Mouse (Mus musculus) heart, postnatal 10 days (tissue): ENCODE results near the gene Ankrd55. TPM values are rescaled to one million over a fixed set of nuclear protein-coding genes. Genes with fewer than 3 reads are reported as not detected.
"Not testable (repeated sequence)": the region's sequence is repeated elsewhere in the genome, so short reads cannot be mapped to it uniquely, and the experiment has no call there.

ENCODE experiments used
- DNase-seq, 2 experiments: peaks; one replicate each; pipeline ENCODE4 v3.0.0; 2021
- intact Hi-C: fragments of 180-260 bp; cut with DNase I; formaldehyde crosslinking; loops from one replicate; pipeline ENCODE4 v1.15.1; 2025
- total RNA-seq, 2 experiments: library from RNA; stranded (reverse); gene quantifications; 2 replicates each; pipeline ENCODE4 v1.2.3; 2021

The Ankrd55 gene
- total RNA-seq, 2 experiments from 2014 or later = 0.14 to 0.20 TPM

DNA sequence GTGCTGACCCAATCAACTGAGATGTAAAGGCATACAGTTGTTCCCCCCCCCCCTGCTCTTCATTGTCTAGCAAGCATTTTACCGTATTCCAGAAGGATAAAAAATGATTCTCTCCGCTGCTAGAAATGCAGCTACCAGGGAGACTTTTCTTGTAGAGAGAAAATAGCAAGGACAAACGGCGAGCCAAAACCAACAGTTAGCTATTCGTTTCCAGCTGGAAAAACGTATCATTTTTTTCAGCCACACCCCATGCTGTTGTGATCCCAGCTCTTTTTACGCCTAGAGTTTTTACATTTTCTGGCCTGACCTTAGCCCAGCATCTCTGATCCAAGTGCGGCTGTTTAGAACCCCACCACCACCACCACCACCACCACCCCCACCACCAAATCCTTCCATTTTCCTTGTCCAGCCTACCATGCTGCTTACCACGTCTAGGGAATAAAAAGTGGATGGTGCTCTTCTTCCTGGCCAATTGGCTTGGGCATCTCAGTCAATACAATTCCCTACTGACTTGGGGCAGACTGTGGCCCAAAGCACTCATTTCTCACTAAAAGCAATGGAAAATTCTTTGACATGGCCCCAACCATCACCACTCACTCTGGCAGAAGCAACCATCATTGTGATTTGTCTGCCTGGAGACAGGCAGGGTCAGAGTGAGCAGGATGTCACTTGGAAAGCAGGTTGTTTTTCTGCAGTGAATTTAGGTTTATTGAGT lies 119.7 kb downstream of the Ankrd55 start:
- intact Hi-C loops = no loop called here
- peak; percentile 47 to 48 for DNase-seq

DNA sequence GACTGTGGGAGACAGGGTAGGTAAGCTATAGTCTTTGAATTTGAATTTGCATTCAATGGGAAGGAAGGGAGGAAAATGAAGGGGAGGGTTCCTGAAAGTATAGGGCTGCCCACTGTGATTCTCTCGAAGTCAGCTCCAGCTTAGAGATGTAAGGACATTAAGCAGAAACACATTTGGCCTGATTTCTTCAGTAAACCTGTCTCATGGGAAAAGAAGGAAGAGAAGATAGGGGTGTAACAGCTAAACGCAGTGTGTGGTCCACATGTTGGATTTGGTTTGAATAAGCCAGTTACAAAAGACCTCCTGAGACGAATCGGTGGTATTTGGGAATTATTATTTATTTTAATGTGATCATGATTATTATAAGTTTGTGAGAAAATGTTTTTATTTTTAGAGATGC lies 120.5 kb downstream of the Ankrd55 start:
- no peak for DNase-seq
- intact Hi-C loops = no loop called here

- intact Hi-C loops = no loop called here
- no peak for DNase-seq
Observed at GRCm38 (mm10) chr13:112409331-112409730, 121.1 kb downstream of the Ankrd55 start.

DNA sequence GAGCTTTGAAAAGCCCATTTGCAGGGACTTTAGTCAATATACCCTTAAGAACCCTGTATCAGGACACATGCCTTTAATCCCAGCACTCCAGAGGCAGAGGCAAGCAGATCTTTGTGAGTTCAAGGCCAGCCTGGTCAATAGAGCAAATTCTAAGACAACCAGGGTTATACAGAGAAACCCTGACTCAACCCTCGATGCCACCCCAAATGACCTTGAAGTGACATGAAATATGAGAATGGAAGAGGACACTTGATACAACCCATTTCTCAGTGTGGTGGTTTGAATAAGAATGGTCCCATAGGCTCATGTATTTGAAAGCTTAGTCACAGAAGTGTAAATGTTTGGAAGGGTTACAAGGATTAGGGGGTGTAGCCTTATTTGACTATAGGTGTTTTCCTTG lies 121.6 kb downstream of the Ankrd55 start:
- intact Hi-C loops = no loop called here
- DNase-seq = no peak

DNA sequence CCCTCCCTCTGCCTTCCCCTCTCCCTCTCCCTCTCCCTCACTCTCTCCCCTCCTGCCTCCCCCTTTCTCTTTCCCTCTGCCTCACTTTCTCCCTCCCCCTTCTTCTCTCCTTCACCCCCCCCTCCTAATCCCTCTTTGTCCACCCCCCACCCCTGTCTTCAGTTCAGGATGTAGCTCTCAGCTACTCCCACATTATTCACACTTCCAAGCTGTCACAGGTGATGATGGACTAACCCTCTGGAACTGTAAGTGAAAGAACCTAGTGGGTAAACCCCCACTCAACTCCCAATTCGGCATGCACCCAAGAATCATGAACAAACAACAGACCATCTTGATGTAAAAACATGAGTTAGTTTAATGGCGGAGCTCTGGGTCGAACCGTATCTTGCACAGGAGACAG lies 122.2 kb downstream of the Ankrd55 start:
- intact Hi-C loops = no loop called here
- no peak for DNase-seq

DNA sequence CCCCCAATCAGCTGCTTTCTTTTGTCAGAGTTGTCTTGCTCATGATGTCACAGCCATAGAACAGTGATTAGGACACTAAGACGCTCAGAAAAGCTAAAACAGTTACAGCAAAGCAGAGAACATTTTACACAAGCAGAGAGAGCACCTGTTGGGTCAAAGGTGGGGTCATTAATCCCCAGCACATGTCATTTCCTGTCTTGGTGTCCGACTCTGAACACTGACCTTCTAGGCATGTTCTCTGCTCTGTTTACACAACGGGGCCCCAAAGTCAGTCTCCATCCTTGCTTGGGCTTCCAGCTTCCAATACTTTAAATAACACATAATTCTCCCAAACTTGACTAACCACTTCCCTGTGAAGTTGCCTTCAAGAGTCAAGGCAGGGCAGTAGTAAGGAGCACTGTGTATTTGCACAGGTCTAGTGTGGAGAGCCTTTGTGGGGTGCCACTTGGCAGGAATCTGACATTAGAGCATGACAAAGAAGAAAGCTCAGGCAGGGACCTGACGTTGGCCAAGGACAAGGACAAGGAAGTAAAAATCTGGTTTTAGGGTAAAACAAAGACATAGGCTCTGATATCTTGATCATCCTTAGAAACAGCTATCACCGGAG lies 123.1 kb downstream of the Ankrd55 start:
- no peak for DNase-seq
- intact Hi-C loops = no loop called here

DNA sequence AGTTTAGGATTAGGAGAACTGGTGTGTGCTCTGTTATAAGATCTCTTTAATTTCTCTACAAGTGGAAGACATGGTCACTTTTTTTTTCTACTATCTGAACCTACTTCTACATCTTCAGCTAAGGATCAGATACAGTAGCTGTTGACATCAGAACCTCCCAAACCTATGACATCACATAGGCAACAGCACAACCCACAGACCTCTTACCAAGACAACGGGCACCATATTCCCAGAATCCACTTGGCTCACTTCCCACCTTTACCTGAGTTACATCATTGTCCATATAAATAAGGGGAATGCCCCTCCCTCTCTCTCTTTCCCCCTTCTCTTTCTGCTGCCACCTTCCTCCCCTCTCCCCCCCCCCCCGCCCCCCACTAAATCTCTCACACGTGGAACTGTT lies 124.0 kb downstream of the Ankrd55 start:
- intact Hi-C loops = no loop called here
- no peak for DNase-seq

DNA sequence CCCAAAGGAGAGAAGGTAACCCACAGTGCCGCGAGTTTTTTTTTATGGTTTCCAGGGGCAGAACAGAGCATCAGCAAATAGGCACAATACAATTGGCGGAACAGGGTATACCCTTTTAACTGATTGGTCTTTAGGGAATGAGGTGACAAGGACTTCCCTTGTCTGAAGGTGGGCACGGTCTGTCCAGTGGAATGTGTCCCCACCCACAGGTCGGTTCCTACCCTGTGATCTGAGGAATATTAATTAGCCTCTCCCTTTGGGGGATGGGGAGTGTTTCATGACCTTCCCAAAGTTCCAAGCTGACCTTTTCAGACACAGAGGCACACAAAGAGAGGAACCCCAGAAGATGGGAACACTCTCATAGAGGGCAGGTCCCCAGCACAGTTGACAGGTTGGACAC lies 124.6 kb downstream of the Ankrd55 start:
- no peak for DNase-seq
- intact Hi-C loops = no loop called here

- DNase-seq = no peak
- intact Hi-C loops = no loop called here
Observed at GRCm38 (mm10) chr13:112413611-112414010, 125.4 kb downstream of the Ankrd55 start.

- no peak for DNase-seq
- intact Hi-C loops = no loop called here
Observed at GRCm38 (mm10) chr13:112415896-112416295, 127.6 kb downstream of the Ankrd55 start.

DNA sequence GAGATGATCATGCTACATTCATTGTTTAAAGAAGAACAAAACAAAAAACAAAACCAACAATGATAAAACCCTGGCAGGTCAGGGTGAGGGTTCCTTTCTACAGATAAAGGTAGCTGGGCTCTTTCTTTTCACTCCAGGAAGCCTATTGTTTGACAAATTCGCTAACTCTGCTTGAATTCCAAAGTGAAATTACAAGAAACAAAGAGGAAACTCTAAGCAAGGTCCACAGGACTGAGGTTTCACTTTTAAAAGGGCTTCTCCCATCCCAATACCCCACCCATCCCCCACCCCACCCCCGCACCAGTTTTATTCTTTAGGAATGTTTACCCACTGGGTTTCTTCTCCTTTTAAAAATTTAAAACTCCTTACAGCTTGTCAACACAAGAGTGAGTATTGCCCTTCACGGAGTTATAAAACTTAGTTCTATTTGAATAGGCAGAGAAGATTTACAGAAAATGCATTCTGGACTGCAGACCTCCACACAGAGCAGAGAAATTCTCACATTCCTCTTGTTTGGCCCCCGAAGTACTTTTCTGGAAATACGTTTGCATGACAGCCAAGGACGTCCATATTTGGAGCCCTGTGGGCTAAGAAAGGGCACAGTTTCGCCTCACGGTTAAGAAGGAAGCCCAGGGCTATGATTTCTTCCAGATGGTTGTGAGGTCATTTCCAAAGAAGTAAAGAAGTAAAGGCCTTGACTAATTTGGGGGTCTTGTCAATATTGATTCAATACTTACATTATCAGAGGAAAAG lies 128.3 kb downstream of the Ankrd55 start:
- DNase-seq = no peak
- intact Hi-C loops = no loop called here

- intact Hi-C loops = no loop called here
- no peak for DNase-seq
Observed at GRCm38 (mm10) chr13:112417163-112417523, 128.9 kb downstream of the Ankrd55 start.

DNA sequence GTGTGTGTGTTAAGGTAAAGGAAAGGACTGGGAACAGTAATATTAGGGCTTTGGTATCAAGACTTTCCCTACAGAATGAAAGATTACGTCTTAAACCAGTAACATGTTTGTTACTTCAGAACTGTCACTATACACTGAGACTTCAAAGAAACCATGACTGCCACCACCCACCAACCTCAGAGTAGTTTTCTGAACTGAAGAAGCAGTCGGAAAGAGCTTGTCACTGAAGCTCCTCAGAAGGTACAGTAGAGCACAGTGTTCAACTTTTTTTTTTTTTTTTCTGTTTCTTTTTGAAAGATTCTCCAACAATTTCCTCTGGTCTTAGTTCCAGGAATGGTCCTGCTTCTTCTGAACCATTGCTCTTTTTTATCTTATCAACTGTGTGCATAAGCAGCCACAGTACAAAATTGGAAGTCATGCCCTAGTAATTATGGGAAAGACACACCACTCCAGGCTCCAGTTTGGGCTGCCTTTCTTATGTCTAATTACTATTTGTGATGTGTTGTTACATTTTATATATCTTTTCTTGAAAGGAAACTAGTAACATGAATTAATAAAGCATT lies 129.7 kb downstream of the Ankrd55 start:
- no peak for DNase-seq
- intact Hi-C loops = no loop called here

- no peak for DNase-seq
- intact Hi-C loops = no loop called here
Observed at GRCm38 (mm10) chr13:112418595-112418994, 130.3 kb downstream of the Ankrd55 start.

GRCm38 (mm10) chr13:112424212-112424611 lies 136.0 kb downstream of the Ankrd55 start:
- intact Hi-C loops = no loop called here
- no peak for DNase-seq

DNA sequence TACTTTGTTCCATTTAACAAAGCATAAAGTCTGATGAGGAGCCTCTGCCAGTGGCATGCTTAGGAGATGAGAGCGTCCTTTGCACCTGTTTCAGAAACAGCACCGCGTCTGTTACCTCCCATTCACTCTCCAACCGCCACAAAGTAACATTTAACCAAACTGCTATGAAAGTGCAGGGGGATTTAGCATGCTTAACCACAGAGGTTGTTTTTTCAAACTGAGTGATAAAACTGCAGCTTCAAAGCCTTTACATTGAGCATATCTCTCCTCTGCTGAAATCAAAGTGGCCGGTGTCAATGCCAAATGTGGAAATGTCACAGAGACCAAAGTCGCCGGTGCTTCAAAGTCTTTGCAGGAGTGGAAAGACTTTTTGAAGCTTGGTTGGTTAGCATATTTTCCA lies 136.4 kb downstream of the Ankrd55 start:
- intact Hi-C loops = loop anchor here (5.0 kb wide), 1 partner anchor 38 kb away; the partner anchor contains the start of gene Il6st
- no peak for DNase-seq

DNA sequence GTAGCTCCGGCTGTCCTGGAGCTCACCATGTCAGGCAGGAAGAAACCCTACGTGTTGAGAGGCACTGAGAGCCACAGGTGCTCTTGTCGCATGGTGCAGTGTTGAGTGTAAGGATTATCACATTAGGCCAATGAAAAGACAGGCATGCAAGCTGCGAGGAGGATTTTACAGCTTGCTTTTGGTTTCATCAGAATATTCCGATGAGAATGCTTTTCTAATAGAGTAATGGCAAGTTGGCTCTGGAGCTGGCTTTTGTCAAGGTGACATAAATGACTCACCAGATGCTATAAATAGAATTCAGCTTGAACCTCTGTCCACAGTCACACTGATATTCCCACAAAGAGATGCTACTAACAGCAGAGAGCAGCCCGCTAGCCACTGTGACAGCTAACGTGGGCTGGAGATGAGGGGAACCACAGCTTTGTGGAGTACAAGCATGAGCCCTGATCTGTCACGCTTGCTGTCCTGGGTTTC lies 137.0 kb downstream of the Ankrd55 start:
- DNase-seq = peak; percentile 53 to 59
- intact Hi-C loops = loop anchor here (5.0 kb wide), 1 partner anchor 37 kb away; the partner anchor contains the start of gene Il6st

- intact Hi-C loops = loop anchor here (5.0 kb wide), 1 partner anchor 36 kb away; the partner anchor contains the start of gene Il6st
- DNase-seq = peak in 1 of 2 experiments; percentile 26
Observed at GRCm38 (mm10) chr13:112426265-112427135, 138.2 kb downstream of the Ankrd55 start.

GRCm38 (mm10) chr13:112427136-112427470 lies 138.9 kb downstream of the Ankrd55 start:
- not testable (repeated sequence) for DNase-seq
- intact Hi-C loops = loop anchor here (5.0 kb wide), 1 partner anchor 35 kb away; the partner anchor contains the start of gene Il6st

DNA sequence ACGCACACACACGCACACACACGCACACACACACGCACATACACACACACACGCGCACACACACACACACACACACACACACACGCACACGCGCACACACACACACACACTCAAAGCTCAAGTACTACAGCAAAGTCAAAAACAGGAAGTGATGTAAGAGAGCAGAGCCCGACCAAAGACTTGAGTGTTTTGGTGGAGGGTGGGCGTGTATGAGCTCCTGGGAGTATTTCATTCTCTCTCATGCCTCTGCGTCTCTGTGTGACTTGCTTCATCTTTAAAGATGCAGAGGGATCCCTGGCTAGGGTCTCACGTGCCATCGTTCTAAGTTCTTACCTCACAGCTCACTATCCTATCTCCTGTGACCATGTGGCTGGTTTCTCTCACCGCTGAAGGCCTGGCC lies 139.3 kb downstream of the Ankrd55 start:
- intact Hi-C loops = loop anchor here (5.0 kb wide), 1 partner anchor 35 kb away; the partner anchor contains the start of gene Il6st
- DNase-seq = no peak
